Mouse (Mus musculus) layer of hippocampus, adult 18-20 months (tissue): Measurements from ENCODE around the gene Mthfsl. TPM values are rescaled to one million over a fixed set of nuclear protein-coding genes. Genes with fewer than 3 reads are reported as not detected.
A peak's percentile ranks its signal among the peaks of the same experiment; 100 is the strongest.
"Not testable (repeated sequence)": the region's sequence is repeated elsewhere in the genome, so short reads cannot be mapped to it uniquely, and the experiment has no call there.

ENCODE experiments used
- DNase-seq, 2 experiments: peaks; one replicate each; pipeline ENCODE4 v3.0.0; 2022; ENCODE audit warnings: low spot score in 2 of 2
- long read RNA-seq: library from polyadenylated mRNA; stranded (forward); transcript quantifications from one replicate; pipeline ENCODE4 v2.0.0, GENCODE M21; 2021
- total RNA-seq, 2 experiments: library from RNA; stranded (reverse); gene quantifications; 2 replicates each; pipeline ENCODE4 v1.2.3; 2021

The Mthfsl gene
- total RNA-seq = 10 to 100 TPM; 26.9 to 30.5 TPM
- long read RNA-seq, partial matches to known transcripts = 0 of 23 reads
- long read RNA-seq, other reads (novel, unspliced or antisense) = 15 of 23 reads

GRCm38 (mm10) chr9:88719989-88720537 lies at the start of gene Mthfsl:
TSS of gene Mthfsl (minus strand) at chr9:88720296.
- peak; percentile 36 to 74 for DNase-seq

GRCm38 (mm10) chr9:88769470-88769869 lies 49.4 kb upstream of the Mthfsl start:
- not testable (repeated sequence) for DNase-seq

- DNase-seq = peak in 1 of 2 experiments; percentile 55
Measured at GRCm38 (mm10) chr9:88746687-88747086, 26.6 kb upstream of the Mthfsl start.

- DNase-seq = not testable (repeated sequence)
Measured at GRCm38 (mm10) chr9:88746046-88746445, 25.9 kb upstream of the Mthfsl start.

- DNase-seq = not testable (repeated sequence)
Measured at GRCm38 (mm10) chr9:88735289-88735688, 15.2 kb upstream of the Mthfsl start.

GRCm38 (mm10) chr9:88733182-88733581 lies 13.1 kb upstream of the Mthfsl start:
- DNase-seq = not testable (repeated sequence)

- not testable (repeated sequence) for DNase-seq
Measured at GRCm38 (mm10) chr9:88732334-88732733, 12.2 kb upstream of the Mthfsl start.

GRCm38 (mm10) chr9:88731728-88732127 lies 11.6 kb upstream of the Mthfsl start, which contains the start of gene Bcl2a1d:
TSS of gene Bcl2a1d (minus strand) at chr9:88731914.
- DNase-seq = not testable (repeated sequence)

GRCm38 (mm10) chr9:88728311-88728710 lies 8.2 kb upstream of the Mthfsl start:
- DNase-seq = not testable (repeated sequence)

GRCm38 (mm10) chr9:88721628-88722027 lies 1.5 kb upstream of the Mthfsl start:
- not testable (repeated sequence) for DNase-seq

GRCm38 (mm10) chr9:88719073-88719921 lies 799 bp downstream of the Mthfsl start:
- DNase-seq = peak; percentile 36 to 48

- not testable (repeated sequence) for DNase-seq
Measured at GRCm38 (mm10) chr9:88718593-88718992, 1.5 kb downstream of the Mthfsl start.

GRCm38 (mm10) chr9:88718140-88718539 lies 2.0 kb downstream of the Mthfsl start:
- peak in 1 of 2 experiments; percentile 58 for DNase-seq

GRCm38 (mm10) chr9:88714515-88714914 lies 5.6 kb downstream of the Mthfsl start:
- DNase-seq = not testable (repeated sequence)

GRCm38 (mm10) chr9:88712164-88712749 lies 7.8 kb downstream of the Mthfsl start:
- DNase-seq = not testable (repeated sequence)

GRCm38 (mm10) chr9:88710910-88711438 lies 9.1 kb downstream of the Mthfsl start:
- DNase-seq = not testable (repeated sequence)

GRCm38 (mm10) chr9:88710439-88710838 lies 9.7 kb downstream of the Mthfsl start:
- DNase-seq = not testable (repeated sequence)

GRCm38 (mm10) chr9:88709794-88710193 lies 10.3 kb downstream of the Mthfsl start:
- DNase-seq = not testable (repeated sequence)

- DNase-seq = no peak
Measured at GRCm38 (mm10) chr9:88709304-88709703, 10.8 kb downstream of the Mthfsl start.

- no peak for DNase-seq
Measured at GRCm38 (mm10) chr9:88706700-88707099, 13.4 kb downstream of the Mthfsl start.

- not testable (repeated sequence) for DNase-seq
Measured at GRCm38 (mm10) chr9:88705157-88705556, 14.9 kb downstream of the Mthfsl start.
